Mouse (Mus musculus): ENCODE data around the gene Gm49393. TPM values are rescaled to one million over a fixed set of nuclear protein-coding genes. Genes with fewer than 3 reads are reported as not detected.

Gene Gm49393
- polyA plus RNA-seq, 1 experiment from 2014 or later = not detected

Other genes starting within 250 kb of the Gm49393 start
- not detected in 2 replicates for gene BC051665, start 149.2 kb downstream of the Gm49393 start, polyA plus RNA-seq (2015; fragmentation: Nextera tagmentation; extraction: Ambion mirVana)
- gene Ctsll3, start 132.7 kb downstream of the Gm49393 start, polyA plus RNA-seq (2015; fragmentation: Nextera tagmentation; extraction: Ambion mirVana) = not detected in 2 replicates
- 0.76 TPM in 1 of 2 replicates, not detected in the other for gene 4930486L24Rik, start 71.1 kb downstream of the Gm49393 start, polyA plus RNA-seq (2015; fragmentation: Nextera tagmentation; extraction: Ambion mirVana)
- 0.48 TPM in 1 of 2 replicates, not detected in the other for gene Gm49392, start 38.7 kb downstream of the Gm49393 start, polyA plus RNA-seq (2015; fragmentation: Nextera tagmentation; extraction: Ambion mirVana)
- 6.5 and 9.0 TPM in 2 replicates for gene Ctla2b, start 38.1 kb downstream of the Gm49393 start, polyA plus RNA-seq (2015; fragmentation: Nextera tagmentation; extraction: Ambion mirVana)
- gene Tpbpb, start 30.7 kb downstream of the Gm49393 start, polyA plus RNA-seq (2015; fragmentation: Nextera tagmentation; extraction: Ambion mirVana) = not detected in 2 replicates
- gene Gm49391, start 981 bp upstream of the Gm49393 start, polyA plus RNA-seq (2015; fragmentation: Nextera tagmentation; extraction: Ambion mirVana) = 3.9 TPM in 1 of 2 replicates, not detected in the other
- gene Ctla2a, start 1.0 kb upstream of the Gm49393 start, polyA plus RNA-seq (2015; fragmentation: Nextera tagmentation; extraction: Ambion mirVana) = 86.3 and 102 TPM in 2 replicates
- not detected in 2 replicates for gene Tpbpa, start 6.4 kb upstream of the Gm49393 start, polyA plus RNA-seq (2015; fragmentation: Nextera tagmentation; extraction: Ambion mirVana)
- gene Ctsj, start 70.4 kb upstream of the Gm49393 start, polyA plus RNA-seq (2015; fragmentation: Nextera tagmentation; extraction: Ambion mirVana) = 0.11 and 0.24 TPM in 2 replicates
- gene Ctsq, start 105.0 kb upstream of the Gm49393 start, polyA plus RNA-seq (2015; fragmentation: Nextera tagmentation; extraction: Ambion mirVana) = not detected in 2 replicates
- not detected in 2 replicates for gene Ctsr, start 228.7 kb upstream of the Gm49393 start, polyA plus RNA-seq (2015; fragmentation: Nextera tagmentation; extraction: Ambion mirVana)

Data from heart, embryonic 13.5 days (tissue).